Mouse (Mus musculus) testis, postnatal 10 days (tissue): Measurements from ENCODE around the gene P2ry2.

Source experiments
- DNase-seq: peaks from one replicate; pipeline ENCODE4 v3.0.0; 2021; ENCODE audit warnings: low spot score

P2ry2 gene

GRCm38 (mm10) chr7:100984452-100985395 lies 27.9 kb downstream of the P2ry2 start:
- no peak for DNase-seq

DNA sequence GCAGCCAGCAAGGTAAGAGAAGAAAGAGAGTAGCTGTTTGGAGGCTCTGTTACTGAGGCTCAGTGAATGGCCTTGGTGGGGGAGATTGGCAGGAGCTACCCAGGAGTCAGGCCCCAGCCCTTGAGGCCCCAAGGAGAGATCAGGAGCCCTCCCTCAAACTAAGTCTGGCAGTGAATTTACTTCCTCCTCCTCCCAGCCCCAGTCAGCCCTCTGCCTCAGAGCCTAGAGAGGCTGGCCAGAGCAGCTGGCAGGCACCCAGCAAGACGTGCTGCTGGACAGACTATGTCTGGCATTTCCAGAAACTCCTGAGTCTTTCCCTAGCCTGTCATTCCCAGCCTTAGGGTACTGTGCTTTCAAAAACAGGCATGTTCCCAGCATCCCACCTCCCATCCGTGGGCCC lies 33.5 kb downstream of the P2ry2 start:
- peak; percentile 83 for DNase-seq

GRCm38 (mm10) chr7:100978171-100978570 lies 34.5 kb downstream of the P2ry2 start:
- DNase-seq = no peak

DNA sequence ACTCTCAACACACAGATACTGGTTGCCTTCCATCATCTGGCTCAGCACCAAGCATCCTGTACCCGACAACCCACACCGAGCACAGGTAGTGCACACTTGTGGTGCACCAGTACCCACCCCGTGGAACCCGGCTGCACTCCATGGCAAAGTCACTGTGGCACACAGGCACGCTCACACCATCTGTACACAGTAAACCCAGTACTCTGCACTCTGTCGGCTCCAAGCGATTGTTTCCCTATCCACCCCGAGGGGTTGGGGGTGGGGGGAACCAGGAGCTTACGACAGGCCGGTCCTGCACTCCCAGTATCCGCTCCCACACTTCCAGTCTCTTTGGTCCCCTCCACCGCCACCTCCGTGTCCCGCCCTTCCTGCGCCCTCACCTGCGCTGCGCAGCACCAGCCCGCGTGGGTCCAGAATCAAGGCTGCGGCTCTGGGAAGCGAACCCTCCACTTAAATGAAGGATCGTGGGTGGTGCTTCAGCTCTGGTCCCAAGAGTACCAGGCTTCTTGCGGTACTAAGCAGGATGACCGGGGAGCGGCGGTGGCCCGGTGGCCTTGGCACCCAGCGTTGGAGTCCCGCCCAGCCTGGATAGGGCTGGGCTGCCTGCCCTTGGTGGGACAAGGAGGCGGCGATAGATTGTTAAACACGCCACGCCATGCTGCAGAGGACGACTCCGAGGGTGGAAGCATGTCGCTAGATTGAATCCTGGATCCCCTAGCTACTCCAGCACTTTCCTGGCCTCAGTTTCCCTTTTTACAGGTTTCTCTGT lies 38.3 kb downstream of the P2ry2 start, which contains the start of gene P2ry6:
TSS of gene P2ry6 (minus strand) at position 515 of the 769 bp plus-strand sequence.
- peak; percentile 76 for DNase-seq

- DNase-seq = no peak
Observed at GRCm38 (mm10) chr7:100972875-100973274, 39.8 kb downstream of the P2ry2 start.

- no peak for DNase-seq
Observed at GRCm38 (mm10) chr7:100968874-100969659, 43.6 kb downstream of the P2ry2 start.

DNA sequence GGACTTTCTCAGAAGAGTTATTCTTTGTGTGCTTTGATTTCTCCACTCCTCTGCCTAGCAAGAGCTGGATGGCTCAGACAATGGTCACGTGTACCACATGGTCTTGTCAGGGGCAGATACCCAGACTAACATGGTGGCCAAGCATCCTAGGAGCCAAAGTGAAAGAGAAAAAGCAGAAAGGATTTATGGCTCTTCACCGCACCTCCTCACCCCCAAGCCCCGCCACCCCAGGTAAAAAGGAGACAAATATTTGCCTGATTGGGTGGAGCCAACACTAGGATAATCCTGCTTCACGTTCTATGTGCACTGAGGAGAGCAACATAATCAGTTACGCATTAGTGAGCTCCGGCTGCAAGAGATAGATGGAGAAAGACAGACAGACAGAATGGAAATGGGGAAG lies 44.3 kb downstream of the P2ry2 start:
- no peak for DNase-seq

- peak; percentile 46 for DNase-seq
Observed at GRCm38 (mm10) chr7:100967850-100968249, 44.8 kb downstream of the P2ry2 start.

DNA sequence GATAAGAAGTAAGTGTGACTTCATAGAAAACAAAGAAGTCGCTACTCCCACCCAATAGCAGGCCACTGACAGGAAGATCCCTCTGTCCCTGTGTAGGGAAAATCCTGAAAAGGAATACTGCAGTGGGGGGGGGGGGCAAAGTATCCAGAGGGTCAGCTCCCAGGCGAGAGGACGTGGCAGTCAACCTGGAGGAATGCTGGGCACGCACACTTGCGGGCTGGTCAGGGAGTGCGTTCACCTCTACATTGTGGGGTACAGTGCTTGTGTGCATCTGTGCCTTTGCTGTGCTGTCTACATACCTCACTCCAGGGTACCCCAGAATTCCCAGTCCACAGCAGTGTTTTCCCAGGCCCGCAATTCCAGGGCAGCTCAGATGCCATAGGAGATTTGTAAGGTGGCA lies 46.7 kb downstream of the P2ry2 start:
- no peak for DNase-seq

- no peak for DNase-seq
Observed at GRCm38 (mm10) chr7:100965079-100965478, 47.6 kb downstream of the P2ry2 start.

- DNase-seq = no peak
Observed at GRCm38 (mm10) chr7:100964242-100964641, 48.4 kb downstream of the P2ry2 start.

GRCm38 (mm10) chr7:100963381-100963780 lies 49.3 kb downstream of the P2ry2 start:
- DNase-seq = no peak

- no peak for DNase-seq
Observed at GRCm38 (mm10) chr7:100961146-100961545, 51.5 kb downstream of the P2ry2 start.

DNA sequence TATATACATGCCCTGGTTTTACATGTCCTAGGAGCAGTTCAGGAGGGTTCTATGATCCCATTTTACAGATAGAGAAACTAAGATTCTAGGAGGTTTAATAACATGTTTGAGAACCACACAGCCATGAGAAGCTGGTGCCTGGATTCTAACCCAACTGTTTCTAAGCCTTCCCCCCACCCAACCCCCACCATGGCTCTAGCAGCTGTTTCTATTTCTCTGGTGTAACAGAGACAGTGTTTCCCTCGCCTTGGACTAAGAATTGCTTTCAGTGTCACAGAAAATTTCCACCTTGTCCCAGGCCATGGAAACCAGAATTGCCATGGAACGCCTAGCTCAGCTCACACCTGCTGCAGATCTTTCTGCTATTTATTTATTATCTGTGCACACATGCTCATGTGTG lies 52.2 kb downstream of the P2ry2 start:
- no peak for DNase-seq

DNA sequence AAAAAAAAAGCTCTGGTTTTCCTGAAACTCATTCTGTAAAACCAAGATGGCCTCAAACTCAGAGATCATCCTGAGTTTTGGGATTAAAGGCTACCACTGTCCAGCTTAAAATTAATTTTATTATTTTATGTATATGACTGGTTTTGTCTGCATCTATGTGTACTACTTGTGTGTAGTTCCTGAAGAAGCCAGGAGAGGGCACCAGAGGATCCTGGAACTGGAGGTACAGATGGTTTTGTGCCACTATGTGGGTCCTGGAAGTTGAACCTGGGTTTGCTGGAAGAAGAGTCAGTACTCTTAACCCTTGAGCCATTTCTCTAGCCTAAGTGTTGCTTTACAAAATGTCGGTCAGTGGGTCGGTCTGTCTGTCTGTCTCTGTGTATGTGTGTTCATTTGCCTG lies 54.2 kb downstream of the P2ry2 start:
- DNase-seq = no peak

DNA sequence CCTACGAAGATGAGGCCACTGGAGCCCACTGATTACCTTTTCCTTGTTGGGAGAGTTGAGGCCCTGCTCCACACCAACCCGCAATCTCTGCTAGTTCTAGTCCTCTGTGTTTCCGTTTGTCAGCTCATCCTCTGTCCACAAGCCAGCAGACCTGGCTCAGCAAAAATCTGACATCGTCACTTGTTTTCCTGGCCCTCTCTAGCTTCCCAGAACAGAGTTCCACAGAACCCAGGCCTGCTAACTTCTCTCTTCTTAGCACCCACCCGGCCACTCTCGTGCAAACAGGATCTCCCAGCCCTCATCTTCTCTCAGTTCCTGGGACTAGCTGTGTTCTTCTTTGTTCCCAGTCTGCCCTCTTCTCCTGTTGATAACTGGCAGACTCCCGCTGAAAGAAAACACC lies 60.0 kb downstream of the P2ry2 start:
- no peak for DNase-seq

GRCm38 (mm10) chr7:100951903-100952302 lies 60.8 kb downstream of the P2ry2 start:
- no peak for DNase-seq

- no peak for DNase-seq
Observed at GRCm38 (mm10) chr7:100950481-100951010, 62.1 kb downstream of the P2ry2 start.

- no peak for DNase-seq
Observed at GRCm38 (mm10) chr7:100950031-100950430, 62.6 kb downstream of the P2ry2 start.
